Mouse (Mus musculus) spleen, adult 2 months (tissue): ENCODE measurements around the gene Abcc1.

Experiments used
- CTCF ChIP-seq: fragments of 200-500 bp; IDR thresholded peaks from 2 replicates; pipeline ENCODE4 v1.5.1; 2011; ENCODE audit warnings: mild to moderate bottlenecking, inconsistent platforms; ENCODE audit not compliant: insufficient read depth, insufficient read length, insufficient replicate concordance; ENCODE audit errors: extremely low read depth
- POLR2A ChIP-seq: fragments of 200-500 bp; IDR thresholded peaks from 2 replicates; pipeline ENCODE4 v1.6.1; 2011; ENCODE audit warnings: low read depth, low read length, inconsistent platforms

DNA sequence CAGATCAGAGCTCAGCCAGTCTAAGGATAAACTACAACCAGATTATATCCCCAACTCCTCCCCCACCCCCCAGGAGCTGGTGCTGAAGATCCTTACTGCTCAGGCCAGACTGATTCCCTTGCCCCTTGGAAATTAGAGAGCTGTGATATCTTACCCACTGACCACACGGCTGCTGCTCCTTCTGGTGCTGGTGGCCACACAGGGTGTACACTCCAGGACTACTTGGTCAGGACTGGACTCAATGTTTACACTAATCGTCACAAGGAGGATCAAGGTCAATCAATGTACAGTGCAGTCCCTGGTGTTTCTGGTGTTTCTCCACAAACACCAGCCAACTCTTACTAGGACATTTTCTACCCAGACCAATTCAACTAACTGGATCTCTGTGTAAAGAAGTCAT is 3.5 kb upstream of the Abcc1 start:
- TF ChIP-seq CTCF (no peak), POLR2A (no peak)
